Mouse (Mus musculus) Muller cell, postnatal 12 days (primary cell): ENCODE results near the gene Epb41l4b.

Experiments
- DNase-seq: peaks from one replicate; pipeline ENCODE4 v3.0.0-alpha.2; 2015; ENCODE audit errors: inconsistent ontology term

The Epb41l4b gene

GRCm38 (mm10) chr4:56946641-56947640 lies 196.3 kb downstream of the Epb41l4b start, which contains the start of gene Tmem245:
TSS of gene Tmem245 (minus strand) at chr4:56947437.
- DNase-seq: peak; percentile 94

- no peak for DNase-seq
Measured at GRCm38 (mm10) chr4:56946180-56946579, 197.1 kb downstream of the Epb41l4b start.

- DNase-seq: peak; percentile 88
Measured at GRCm38 (mm10) chr4:56944286-56944685, 199.0 kb downstream of the Epb41l4b start.

- no peak for DNase-seq
Measured at GRCm38 (mm10) chr4:56943258-56943657, 200.0 kb downstream of the Epb41l4b start.

- DNase-seq: no peak
Measured at GRCm38 (mm10) chr4:56942567-56942966, 200.7 kb downstream of the Epb41l4b start.
